Mouse (Mus musculus): ENCODE measurements at regions not wholly inside any gene's neighbourhood (a gene's known extent, or its start where the extent isn't known, plus 50 kb on each side); places are given as distances from the start of the nearest gene placed in this dataset.

DNA sequence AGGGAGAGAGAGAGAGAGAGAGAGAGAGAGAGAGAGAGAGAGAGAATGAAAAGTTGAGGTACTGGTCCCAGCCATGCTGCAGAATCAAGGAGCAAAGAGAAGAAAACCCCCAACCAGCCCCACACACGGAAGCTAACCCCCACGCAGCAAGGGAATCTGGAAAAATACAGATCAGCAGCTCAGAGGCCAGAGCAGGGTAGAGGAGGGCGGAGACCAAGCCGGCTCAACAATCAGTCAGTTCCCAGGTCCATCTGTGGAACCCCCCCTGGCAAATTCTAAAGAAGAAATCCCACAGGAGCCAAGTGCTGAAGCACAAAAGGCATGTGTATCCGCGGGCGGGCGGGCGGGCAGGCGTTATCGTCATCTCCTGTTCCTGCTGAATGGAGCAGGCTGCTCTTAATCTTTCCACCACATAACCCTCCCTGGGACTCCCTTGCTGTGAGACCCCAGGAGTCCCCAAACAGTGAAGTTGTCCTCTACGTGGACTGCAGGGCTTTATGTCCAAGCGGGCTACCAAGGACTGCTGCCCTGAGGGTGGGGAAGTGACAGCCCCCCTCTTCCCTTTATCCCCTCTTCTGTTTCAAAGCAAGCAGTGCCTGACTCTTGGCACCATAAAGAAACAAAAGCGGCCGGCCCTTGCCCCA lies 60.2 kb upstream of the Lhx5 start:
- in situ Hi-C loops (cut with MboI; ENCODE audit: low pct_unique_long_range_greater_than_20kb in 1 of 2, low sequenced_read_pairs in 2 of 2, unreplicated experiment in 1 of 2): no loop called here

DNA sequence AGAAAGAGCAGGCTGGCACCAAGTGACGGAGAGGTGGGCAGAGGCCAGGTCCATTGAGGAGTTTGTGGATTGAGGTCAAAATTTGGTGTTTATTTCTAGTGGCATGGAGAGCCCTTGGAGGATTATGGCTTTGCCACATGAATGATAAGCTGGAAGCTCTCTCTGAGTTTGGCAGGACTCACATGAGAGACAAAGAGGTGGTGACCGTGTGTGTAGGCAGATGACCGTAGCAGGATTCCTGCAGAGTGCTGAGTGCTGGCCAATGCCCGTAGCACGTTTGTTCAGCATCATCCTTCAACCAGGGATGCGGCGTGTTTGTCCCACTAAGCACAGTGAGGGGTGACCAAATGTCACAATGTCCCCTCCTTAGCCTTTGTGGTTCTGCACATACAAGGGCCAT lies 58.1 kb upstream of the Lhx5 start:
- in situ Hi-C loops (cut with MboI; ENCODE audit: low pct_unique_long_range_greater_than_20kb in 1 of 2, low sequenced_read_pairs in 2 of 2, unreplicated experiment in 1 of 2): no loop called here

Data from mouse embryonic stem cell (cell line).